Mouse (Mus musculus) megakaryocyte-erythroid progenitor cell, adult 5-6 weeks (primary cell): ENCODE measurements at regions not wholly inside any gene's neighbourhood (a gene's known extent, or its start where the extent isn't known, plus 50 kb on each side); places are given as distances from the start of the nearest gene placed in this dataset.
A peak's percentile ranks its signal among the peaks of the same experiment; 100 is the strongest.

Experiments
- ATAC-seq: replicated peaks from 2 replicates; pipeline ENCODE4 v1.8.0; 2016; ENCODE audit warnings: mild to moderate bottlenecking, inconsistent platforms; ENCODE audit not compliant: severe bottlenecking, poor library complexity, low FRiP score, low TSS enrichment

DNA sequence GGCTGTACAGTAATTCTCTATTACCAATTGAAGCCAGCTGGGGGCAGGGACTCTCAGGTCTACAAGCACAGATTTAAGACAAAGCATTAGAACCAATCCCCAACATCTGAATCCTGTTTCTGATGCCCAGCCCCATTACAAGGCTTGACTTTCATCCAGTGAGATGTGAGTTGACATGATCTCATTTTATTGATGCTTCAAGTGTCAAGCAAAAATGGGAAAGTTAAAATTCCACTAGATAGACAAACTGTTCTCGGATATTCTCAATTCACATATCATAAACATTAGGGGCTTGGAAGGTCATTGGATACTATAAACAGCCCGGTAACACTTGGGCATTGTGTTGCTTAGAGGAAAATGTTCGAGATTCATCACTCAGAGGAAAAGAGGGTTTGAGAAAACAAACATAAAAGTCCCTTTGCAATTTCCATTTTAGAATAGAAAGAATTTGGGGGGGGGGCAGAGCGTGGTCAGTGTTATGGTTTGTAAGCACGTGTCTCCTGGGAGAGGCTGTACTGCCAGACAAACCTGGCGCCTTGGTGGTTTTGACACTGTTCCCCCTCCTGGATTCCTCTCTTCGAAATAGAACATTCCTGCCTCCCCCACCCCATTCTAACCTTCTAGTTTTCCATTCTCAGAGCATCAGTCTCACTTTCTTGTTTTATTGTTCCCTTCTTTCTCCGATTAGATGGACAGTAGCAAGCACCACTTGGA, 297.5 kb downstream of the Nuak1 start:
- ATAC-seq: no peak

DNA sequence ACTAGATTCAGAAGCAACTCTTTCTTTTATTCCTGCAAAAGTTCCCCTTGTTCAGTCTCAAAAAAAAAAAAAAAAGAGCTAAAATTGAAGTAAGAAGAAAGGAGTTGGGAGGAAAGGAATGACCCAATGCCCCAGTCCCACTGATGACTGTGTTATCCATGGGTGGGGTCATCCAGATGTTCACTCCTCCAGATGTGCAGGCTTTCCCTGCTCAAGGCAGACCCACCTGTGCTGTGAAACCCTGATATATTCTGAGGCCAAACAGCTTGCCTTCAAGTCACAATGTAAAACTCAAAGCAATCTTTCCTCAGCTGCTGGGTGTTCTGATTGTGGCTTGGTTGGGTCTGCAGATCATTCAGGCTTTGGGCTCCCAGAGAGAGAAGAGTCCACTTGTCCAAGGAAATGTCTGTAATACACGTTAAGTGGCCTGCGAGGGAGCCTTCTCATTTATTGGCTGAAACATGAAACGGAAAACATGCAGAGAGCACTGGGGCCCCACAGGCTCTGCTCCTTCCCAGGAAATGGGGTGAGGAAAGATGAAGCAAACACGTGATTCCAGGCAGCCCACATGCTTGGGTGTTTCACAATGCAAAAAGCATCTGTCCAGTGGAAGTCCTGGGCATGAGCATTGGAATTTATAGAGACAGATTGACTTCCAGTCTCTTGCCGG, 296.6 kb downstream of the Nuak1 start:
- ATAC-seq: no peak

DNA sequence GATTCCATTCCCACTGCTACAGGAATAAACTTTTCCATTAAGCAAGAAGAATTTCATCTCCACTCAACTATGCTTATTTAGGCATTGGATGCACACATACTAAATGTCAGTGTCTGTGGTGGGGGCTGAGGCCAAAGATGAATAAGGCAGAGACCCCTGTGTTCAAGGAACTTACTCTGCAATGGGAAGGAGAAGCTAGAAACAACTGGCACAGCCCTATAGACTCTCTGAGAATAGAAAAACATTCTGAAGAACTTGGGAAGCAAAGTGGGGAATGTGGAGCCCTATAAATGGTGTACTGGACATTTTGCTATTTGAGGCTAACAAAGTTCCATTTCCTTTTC, 296.1 kb downstream of the Nuak1 start:
- no peak for ATAC-seq

GRCm38 (mm10) chr10:84147305-84147984, 293.0 kb downstream of the Nuak1 start:
- ATAC-seq: no peak

GRCm38 (mm10) chr10:84163752-84164151, 276.6 kb downstream of the Nuak1 start:
- no peak for ATAC-seq

- ATAC-seq: 0 out of 2 replicates have a peak, but pooled peaks have one; percentile 14
These were observed 274.4 kb downstream of the Nuak1 start for GRCm38 (mm10) chr10:84165832-84166567.

DNA sequence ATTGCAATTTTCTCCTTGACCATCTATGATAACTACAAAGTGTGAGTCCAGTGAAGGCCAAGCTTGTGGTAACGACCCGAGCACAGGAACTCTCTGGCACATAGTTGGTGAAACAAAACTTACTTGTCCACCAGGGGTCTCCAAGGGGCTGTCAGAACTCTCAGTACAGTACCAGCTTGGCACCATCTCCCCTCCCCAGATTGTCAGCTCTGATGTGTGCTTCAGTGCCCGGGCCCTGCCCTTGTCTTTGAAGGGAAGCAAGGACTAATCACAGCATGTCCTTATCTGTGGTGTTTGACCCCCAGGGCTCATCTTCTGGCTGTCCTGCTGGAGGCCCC, 273.9 kb downstream of the Nuak1 start:
- no peak; the same call in 1 of the 2 replicates for ATAC-seq

GRCm38 (mm10) chr10:84172828-84173321, 267.5 kb downstream of the Nuak1 start:
- no peak for ATAC-seq

DNA sequence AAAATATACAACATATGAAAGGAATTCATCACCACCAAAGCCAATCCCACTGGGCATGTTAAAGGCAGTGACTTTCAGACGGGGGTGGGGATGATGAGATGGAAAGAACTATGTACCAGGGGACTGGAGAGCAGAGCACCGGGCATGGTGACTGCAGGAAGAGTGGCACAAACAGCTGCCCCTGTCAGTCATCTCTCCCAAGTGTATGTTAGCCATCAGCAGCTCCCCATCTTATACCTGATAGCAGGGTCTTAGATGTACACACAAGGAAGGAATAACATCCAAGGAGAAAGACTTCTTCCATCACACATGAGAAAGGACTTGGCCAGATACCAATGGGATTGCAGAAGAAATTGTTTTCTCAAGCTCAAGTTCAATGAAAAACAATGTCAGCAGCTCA, 257.2 kb downstream of the Nuak1 start:
- no peak for ATAC-seq

- ATAC-seq: no peak
These were observed 253.9 kb downstream of the Nuak1 start for GRCm38 (mm10) chr10:84186466-84186865.

- no peak for ATAC-seq
These were observed 241.4 kb downstream of the Nuak1 start for GRCm38 (mm10) chr10:84199035-84199434.

- ATAC-seq: no peak
These were observed 238.6 kb downstream of the Nuak1 start for GRCm38 (mm10) chr10:84201785-84202184.

DNA sequence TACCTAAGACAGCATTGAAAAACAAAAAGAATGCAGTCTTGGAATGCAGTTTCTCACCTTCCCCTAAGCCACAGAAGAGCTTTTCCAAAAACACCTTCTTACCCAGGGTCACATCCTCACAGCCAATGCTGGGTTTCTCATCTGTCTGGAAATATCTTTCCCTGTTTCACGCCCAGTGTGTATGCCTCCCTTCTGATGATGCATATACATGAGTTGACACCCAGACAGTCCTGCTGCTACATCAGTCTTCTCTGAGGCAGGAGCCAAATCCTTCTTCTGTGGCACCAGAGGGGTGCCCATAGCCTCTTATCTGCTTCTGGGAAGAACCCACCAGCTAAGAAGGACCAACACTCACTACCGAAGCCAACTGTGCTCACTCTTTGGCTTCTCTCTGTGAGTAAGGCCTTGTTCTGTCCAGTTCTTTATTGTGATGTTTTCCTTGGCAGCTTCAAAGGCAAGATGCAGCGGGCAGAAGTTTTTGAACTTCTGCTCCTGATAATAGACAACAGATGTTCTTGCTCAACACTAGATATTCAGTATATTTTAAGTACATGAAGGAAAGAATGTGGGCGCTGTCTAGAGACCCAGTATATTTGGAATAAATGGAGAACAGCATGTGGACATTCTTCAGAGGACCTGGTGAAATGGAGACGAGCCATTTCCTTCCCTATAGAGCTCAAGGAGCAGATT, 228.2 kb downstream of the Nuak1 start:
- no peak for ATAC-seq

DNA sequence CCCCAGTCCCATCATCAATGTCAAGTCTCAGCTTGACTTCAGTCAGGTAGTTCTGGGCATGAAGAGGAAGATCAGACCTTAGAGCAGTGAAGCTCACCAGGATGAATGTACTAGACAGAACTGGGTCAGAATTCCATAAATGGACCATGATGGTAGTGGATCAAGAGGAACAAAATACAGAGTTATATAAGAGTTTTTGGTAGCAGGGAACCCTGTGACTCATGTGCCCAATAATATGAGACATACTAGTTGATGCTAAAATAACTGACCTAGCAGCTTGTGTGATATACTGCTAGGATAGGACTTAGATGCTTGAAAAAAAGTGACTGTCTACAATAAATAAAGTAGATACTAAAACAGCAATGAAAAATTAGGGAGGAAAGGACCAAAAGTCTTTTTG, 225.6 kb downstream of the Nuak1 start:
- ATAC-seq: no peak

GRCm38 (mm10) chr10:84229224-84229921, 211.0 kb downstream of the Nuak1 start:
- no peak for ATAC-seq

DNA sequence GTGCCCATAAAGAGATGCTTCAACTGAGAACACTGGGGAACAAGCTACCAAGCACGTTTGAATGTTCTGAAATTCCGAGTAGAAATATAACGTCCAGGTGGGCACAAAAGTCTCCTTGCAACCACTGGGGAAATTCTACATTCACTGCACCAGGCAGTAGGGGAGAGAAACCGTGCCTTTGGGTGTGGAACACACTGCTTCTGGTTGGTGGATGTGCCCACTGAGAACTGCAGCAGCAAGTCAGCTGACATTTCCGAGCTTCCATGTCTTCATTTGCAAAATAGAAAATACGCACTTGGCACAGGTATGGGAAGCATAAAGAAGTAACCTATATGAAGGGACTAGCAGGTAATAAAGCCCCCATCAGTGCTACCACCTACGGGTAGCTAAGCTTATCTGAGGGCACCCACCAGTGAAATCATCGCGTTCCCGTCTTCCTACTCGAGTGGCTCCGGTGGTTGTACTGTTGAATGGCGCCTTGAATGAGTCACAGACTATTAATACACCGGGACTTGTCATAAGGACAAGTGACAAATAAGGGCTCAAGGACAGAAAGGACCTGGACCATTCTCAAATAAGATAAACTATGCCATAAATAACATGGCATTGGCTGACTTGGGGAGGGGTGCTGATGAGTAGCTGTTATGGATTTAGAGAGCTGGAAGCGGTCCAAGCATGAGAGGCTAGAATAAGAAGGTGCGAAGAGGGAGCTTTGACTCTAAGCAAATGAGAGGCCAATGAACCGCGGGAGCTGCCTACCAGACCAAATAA, 210.2 kb downstream of the Nuak1 start:
- no peak for ATAC-seq

GRCm38 (mm10) chr10:84235006-84235405, 205.4 kb downstream of the Nuak1 start:
- no peak for ATAC-seq

DNA sequence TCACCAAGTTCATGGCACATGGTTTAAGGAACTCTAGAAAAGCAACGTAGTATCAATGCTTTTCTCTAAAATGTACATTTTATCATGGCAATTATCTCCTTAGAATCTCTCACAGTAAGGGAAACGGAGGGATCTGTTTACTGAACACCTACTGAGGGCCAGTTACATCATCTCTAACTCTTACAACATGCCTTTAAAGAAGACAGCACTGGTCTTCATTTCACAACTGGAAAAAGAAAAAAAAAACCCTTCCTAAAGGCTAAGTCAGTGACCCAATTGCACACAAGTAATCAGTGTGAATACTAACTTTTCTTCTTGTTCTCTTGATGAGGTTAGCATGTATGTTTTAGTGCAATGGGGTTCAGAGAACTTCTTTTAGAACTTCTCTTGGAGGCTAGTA, 204.2 kb downstream of the Nuak1 start:
- no peak for ATAC-seq
